Mouse (Mus musculus): ENCODE data around the gene Arhgef12.

Gene Arhgef12

DNA sequence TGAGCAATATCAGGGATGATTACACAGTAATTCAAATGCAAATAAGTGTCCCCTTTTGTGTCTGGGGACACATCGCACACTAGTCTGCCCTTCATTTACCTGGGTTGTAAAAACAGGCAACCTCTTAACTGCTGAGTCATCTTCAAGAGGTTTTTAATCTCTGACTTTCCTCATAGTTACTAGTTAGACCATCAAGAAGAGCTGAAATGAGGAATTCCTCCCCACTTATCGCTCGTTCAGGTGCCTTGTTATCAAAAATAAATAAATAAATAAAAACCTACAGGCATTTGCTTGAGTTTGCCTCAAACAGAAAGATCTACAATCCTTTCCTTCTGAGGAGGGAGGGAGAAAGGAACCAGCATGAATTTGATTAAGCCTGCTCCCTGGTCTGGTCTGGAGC is 1.7 kb upstream of the Arhgef12 start:
- CTCF ChIA-PET, result interaction anchor here (0.6 kb wide), 1 partner anchor 1515 kb away, joined by 3 read pairs; no protein-coding TSS in a partner anchor

GRCm38 (mm10) chr9:43108081-43108480 is 1.0 kb upstream of the Arhgef12 start:
- CTCF ChIA-PET, result interaction anchor here (0.6 kb wide), 1 partner anchor 1514 kb away, joined by 3 read pairs; no protein-coding TSS in a partner anchor

GRCm38 (mm10) chr9:43107555-43107954 is 516 bp upstream of the Arhgef12 start:
- CTCF ChIA-PET, result no interaction called here

- CTCF ChIA-PET, result no interaction called here
These were observed 433 bp downstream of the Arhgef12 start for GRCm38 (mm10) chr9:43106426-43107186.

DNA sequence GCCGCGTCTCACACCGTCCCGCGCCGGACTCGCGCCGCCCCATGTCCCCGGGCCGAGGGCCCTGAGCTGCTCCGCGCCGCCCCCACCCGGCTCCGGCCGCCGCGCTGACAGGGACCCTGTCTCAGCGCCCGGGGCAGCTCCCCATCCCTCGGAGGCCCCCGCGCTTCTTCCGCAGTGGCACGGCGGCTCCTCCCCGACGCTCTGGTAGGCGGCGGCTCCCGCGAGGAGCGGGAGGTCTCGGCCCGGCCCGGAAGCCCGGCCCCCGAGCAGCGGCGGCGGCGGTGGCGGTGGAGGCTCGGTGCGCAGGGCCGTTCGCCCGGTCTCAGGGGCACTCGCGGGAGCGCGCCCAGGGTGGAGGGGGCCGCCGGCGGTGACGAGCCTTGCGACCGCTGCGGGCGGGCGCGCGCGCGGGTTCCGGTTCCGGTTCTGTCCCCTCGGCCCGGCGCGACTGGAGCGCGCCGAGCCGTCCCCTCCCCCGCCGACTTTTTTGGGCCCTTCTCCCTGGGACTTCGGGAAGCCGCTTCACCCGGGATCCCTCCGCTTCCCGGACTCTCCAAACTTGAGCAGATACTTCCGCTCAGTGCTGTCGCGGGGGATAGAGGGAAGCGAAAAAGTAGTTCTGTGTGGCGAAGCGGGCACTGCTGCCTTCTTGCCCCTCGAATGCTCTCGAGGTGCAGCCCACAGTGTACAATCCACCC is 1.2 kb downstream of the Arhgef12 start:
- CTCF ChIA-PET, result no interaction called here

DNA sequence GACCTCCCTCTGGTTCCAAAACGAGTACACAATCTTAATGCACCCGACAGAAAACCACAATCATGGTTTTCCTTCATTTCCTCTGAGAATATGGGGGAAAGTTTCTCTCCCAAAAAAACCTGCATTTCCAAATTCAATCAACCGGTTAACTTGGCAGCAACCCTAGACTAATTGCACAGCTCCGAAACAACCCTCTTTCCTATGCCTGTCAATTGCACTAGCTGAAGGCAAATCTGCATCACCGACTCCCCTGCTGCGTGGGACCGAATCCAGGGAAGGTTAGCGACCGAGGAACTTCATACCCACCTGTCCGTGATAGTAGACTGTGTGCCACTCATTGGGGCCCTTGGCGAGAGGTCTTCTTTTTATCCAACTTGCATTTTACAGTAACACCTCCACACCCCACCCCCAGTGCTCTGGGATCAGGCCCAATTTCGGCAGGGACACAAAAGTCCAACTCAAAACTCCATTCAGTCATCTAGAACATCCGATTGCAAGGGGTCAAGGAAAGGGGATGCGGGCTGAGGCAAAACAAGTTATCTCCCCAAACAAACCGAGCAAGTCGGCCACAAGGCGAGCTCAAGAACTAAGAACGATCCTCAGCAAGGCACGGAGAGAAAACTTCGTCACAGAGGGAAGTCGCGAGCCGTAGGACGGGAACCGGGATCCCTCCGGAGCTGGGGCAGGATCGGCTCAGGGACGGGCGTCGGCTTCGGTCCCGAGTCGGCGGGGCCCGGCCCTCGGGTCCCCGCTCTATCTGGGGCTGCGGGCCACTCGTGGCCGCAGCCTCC is 2.0 kb downstream of the Arhgef12 start:
- CTCF ChIA-PET, result no interaction called here

GRCm38 (mm10) chr9:43104526-43104872 is 2.5 kb downstream of the Arhgef12 start:
- CTCF ChIA-PET, result no interaction called here

- CTCF ChIA-PET, result no interaction called here
These were observed 3.3 kb downstream of the Arhgef12 start for GRCm38 (mm10) chr9:43103675-43104299.

DNA sequence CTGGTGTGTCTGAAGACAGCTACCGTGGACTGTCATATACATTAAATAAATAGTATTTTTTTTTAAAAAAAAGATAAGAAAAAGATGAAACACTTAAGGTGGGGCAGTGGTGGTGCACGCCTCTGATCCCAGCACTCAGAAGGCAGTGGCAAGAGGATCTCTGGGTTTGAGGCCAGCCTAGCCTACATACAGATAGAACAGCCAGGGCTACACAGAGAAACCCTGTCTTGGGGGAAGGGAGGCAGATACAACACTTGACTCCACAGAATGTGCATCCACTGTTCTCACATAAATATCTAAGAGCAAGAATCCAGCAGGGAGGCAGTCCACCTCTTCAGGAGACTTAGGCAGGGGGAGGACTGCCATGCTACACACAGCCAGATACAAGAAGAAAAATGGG is 4.1 kb downstream of the Arhgef12 start:
- CTCF ChIA-PET, result no interaction called here

- CTCF ChIA-PET, result no interaction called here
These were observed 5.0 kb downstream of the Arhgef12 start for GRCm38 (mm10) chr9:43101936-43102595.

DNA sequence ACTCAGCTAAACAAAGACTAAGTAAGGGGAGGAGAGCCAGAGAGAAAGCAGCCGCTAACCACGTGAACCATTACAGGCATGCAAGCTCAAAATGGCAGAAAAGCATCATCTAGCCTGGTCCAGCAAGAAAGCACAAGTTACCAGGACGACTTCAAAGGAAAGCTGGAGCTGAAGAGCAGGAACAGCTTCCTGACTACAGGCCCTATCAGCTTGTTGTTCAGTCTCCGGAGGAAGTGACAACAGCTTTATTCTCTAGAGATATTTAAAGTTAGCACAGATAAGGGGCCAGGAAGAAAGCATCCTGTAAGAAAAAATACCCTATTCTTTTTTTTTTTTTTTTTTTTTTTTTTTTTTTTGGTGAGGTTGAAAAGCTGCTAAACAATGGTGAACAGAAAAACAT is 8.1 kb downstream of the Arhgef12 start:
- CTCF ChIA-PET, result no interaction called here

DNA sequence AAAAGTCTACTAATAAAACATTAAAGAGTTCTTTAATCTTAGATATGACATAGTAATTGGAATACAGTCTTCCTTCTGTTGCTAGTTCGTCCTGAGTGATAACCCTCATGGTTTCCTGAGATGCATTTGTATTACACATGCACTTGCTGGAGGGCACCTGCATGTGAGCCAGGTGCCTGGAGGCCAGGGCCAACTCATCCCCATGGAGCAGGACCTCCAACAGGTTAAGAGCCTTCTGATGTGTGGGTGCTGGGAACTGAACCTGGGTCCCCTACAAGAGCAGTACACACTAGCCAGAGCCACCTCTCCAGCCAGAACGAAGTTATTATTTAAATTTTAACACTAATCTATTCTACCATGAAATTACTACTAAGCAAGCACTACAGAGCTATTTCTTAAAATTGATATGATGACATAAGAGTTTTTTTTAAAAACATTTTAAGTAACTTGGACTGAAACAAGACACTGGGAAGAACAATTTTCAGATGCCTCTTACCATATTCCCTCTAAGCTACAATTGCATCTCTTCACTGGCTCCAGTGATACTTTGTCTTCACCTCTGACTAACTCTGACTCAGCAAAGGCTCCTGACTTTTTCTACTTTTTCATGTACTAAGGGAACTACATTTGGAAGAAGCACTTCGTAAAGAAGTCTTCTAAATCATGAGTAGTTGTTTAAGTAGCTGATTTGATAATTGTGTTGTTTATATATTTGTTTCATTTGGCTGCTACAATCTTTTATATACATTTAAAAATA is 9.1 kb downstream of the Arhgef12 start:
- CTCF ChIA-PET, result no interaction called here

DNA sequence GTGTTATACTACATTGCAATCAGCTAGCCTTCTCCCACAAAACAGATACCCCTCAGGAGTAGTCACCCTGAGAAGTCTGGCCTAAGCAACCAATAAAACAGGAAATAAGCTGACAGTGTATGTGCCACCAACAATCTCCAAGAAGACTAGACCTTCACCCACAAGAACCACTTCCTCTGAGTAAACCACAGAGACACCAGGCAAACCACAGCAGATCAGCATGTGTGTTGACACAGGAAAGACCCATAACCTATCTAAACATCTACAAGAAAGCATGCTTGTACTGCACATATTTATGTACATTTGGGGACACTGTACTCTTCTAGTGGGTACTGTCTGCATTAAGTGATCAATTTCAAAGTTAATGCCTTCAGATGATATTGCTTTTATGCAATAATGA is 10.7 kb downstream of the Arhgef12 start:
- CTCF ChIA-PET, result no interaction called here

- CTCF ChIA-PET, result no interaction called here
These were observed 12.2 kb downstream of the Arhgef12 start for GRCm38 (mm10) chr9:43094828-43095227.

- CTCF ChIA-PET, result interaction anchor here (0.6 kb wide), 1 partner anchor 52 kb away, joined by 3 read pairs; no protein-coding TSS in a partner anchor
These were observed 13.2 kb downstream of the Arhgef12 start for GRCm38 (mm10) chr9:43093803-43094202.

- CTCF ChIA-PET, result no interaction called here
These were observed 21.3 kb downstream of the Arhgef12 start for GRCm38 (mm10) chr9:43085686-43086285.

- CTCF ChIA-PET, result no interaction called here
These were observed 22.3 kb downstream of the Arhgef12 start for GRCm38 (mm10) chr9:43084496-43085362.

GRCm38 (mm10) chr9:43083441-43084055 is 23.5 kb downstream of the Arhgef12 start:
- CTCF ChIA-PET, result no interaction called here

DNA sequence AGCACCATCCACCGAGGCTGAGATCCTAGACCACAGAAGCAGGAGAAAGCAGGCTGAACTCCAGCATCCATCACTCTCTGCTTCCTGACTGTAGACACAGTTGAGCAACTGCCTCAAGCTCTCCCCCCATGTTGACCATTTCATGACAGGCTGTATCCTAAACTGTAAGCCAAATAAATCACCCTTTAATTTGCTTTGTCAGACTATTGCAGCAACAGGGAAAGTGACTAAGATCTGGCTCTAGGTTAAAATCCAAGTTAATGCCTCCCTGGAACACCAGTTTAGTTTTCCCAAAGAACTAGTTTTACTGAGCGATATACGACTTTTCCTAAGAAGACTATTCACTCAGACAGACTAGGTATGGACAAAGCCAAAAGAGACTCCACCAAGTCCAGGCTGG is 28.3 kb downstream of the Arhgef12 start:
- CTCF ChIA-PET, result no interaction called here
